Mouse (Mus musculus) ES-Bruce4 (cell line): ENCODE measurements around the gene Myb.

Experiments
- CTCF ChIP-seq: IDR thresholded peaks from one replicate; pipeline ENCODE4 v1.8.1; 2011; ENCODE audit warnings: low read depth, low read length
- EP300 ChIP-seq: IDR thresholded peaks from 2 replicates; pipeline ENCODE4 v1.6.1; 2011; ENCODE audit warnings: low read depth, low read length; ENCODE audit not compliant: insufficient read depth

- TF ChIP-seq CTCF = no peak
- TF ChIP-seq EP300 = no peak
These were observed 43.8 kb upstream of the Myb start for GRCm38 (mm10) chr10:21204496-21205085.
